Mouse (Mus musculus): Measurements from ENCODE around the gene Morc2a. TPM values are rescaled to one million over a fixed set of nuclear protein-coding genes. Genes with fewer than 3 reads are reported as not detected.
A peak's percentile ranks its signal among the peaks of the same experiment; 100 is the strongest.

Morc2a gene
- total RNA-seq, 2 experiments from 2014 or later = 33.1 to 44.9 TPM

DNA sequence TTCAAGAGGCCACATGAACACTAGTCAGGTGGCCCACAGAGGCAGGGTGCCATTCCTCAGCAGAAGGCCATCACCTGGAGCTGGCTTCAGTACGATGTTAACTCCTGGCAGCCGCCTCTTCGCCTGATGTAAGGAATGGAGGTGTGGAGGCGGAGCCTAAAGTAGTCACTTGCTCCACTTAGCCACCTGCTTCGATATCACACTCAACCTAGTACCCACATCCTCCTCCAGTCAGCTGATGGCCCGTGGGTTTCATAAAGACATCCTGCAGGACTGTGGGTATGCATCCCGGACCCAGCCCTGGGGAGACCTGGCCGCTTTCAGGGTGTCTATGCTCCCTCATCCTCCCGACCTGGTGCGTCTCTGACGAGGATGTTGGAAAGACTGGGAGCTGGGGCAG is 86.7 kb downstream of the Morc2a start:
- no peak for DNase-seq

DNA sequence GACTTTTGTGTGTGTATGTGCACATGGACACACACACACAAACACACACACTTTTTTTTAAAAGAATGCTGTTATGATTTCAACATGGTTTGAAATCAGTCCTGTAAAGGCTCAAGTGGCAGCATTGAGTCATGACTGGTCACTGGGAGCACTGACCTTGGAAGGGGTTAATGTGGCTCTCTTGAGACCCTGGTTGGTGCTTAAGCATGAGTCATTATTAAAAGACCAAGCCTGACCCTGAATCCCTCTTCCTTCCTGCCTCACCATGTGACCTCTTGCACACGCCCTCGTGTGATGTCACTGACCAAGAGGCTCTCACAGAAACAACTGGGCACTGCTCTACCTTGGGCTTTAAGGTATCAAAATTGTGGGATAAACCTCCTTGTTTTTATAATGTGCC is 89.8 kb downstream of the Morc2a start:
- peak; percentile 35 for DNase-seq

Other genes with a start within 250 kb of the Morc2a start
- 10 to 100 TPM; 23.8 to 33.2 TPM for gene Limk2, start 240.0 kb upstream of the Morc2a start, total RNA-seq (2021)
- 10 to 100 TPM; 28.3 to 30.5 TPM for gene Rnf185, start 196.8 kb upstream of the Morc2a start, total RNA-seq (2021)
- under 1 TPM in 1 of 2 experiments, not detected in 1; 0.21 TPM for gene Pla2g3, start 160.9 kb upstream of the Morc2a start, total RNA-seq (2021)
- gene Inpp5j, start 144.4 kb upstream of the Morc2a start, total RNA-seq (2021) = 1 to 10 TPM in 1 of 2 experiments, under 1 TPM in 1; 0.66 to 1.5 TPM
- 10 to 100 TPM; 42.7 to 43.6 TPM for gene Selenom, start 134.5 kb upstream of the Morc2a start, total RNA-seq (2021)
- gene Smtn, start 108.6 kb upstream of the Morc2a start, total RNA-seq (2021) = 10 to 100 TPM; 63.4 to 81.0 TPM
- 1 to 10 TPM; 1.9 to 2.4 TPM for gene Osbp2, start 214.7 kb downstream of the Morc2a start, total RNA-seq (2021)
- under 1 TPM; 0.55 to 0.63 TPM for gene 4921536K21Rik, start 245.9 kb downstream of the Morc2a start, total RNA-seq (2021)
- gene Dusp18, start 246.0 kb downstream of the Morc2a start, total RNA-seq (2021) = 1 to 10 TPM; 4.6 to 5.2 TPM

All from adrenal gland, postnatal 10 days (tissue).